Mouse (Mus musculus) monocyte, adult 2 months (primary cell): Measurements from ENCODE around the gene Rbl2.

Experiments
- DNase-seq, 2 experiments: peaks; one replicate each; pipeline ENCODE4 v3.0.0; 2022; ENCODE audit warnings: low spot score in 2 of 2, low read depth in 1 of 2

Gene Rbl2

DNA sequence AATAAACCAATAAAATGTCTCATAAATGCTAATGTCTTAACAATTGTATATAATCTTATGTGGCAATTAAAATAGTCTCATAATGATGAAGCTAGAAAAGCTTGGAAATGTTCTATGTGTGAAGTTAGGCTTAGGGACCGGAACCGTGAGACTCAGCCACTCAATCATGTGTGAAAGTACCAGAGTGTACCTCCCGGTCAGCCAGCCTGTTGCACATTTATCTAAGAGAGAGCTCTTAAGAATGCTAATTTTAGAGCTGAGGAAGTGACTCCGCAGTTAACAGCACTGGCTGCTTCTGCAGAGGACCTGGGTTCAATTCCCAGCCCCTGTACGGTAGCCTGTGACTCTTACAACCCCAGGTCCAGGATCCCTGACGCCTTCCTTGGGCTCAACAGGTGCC, 28.2 kb downstream of the Rbl2 start:
- no peak for DNase-seq

- DNase-seq = no peak
These were observed 36.4 kb downstream of the Rbl2 start for GRCm38 (mm10) chr8:91106271-91106670.

GRCm38 (mm10) chr8:91111868-91112477, 42.1 kb downstream of the Rbl2 start:
- DNase-seq = no peak

GRCm38 (mm10) chr8:91114428-91114827, 44.6 kb downstream of the Rbl2 start:
- no peak for DNase-seq

DNA sequence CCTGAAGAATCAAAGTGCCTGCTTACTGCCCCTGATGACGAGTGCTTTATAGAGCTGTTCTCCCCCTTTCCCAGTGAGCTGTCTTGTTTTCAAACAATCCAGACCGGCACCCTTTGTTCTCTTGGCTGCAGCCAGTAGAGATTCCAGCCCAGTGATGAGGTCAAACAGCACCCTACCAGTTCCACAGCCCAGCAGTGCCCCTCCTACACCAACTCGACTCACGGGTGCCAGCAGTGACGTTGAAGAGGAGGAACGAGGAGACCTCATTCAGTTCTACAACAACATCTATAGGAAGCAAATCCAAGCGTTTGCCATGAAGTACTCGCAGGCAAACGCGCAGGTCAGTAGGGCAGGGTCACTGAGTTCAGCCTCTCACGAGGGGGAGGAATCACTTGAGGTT, 45.1 kb downstream of the Rbl2 start:
- DNase-seq = no peak

GRCm38 (mm10) chr8:91117537-91117936, 47.7 kb downstream of the Rbl2 start:
- no peak for DNase-seq

GRCm38 (mm10) chr8:91118131-91118530, 48.3 kb downstream of the Rbl2 start:
- no peak for DNase-seq

DNA sequence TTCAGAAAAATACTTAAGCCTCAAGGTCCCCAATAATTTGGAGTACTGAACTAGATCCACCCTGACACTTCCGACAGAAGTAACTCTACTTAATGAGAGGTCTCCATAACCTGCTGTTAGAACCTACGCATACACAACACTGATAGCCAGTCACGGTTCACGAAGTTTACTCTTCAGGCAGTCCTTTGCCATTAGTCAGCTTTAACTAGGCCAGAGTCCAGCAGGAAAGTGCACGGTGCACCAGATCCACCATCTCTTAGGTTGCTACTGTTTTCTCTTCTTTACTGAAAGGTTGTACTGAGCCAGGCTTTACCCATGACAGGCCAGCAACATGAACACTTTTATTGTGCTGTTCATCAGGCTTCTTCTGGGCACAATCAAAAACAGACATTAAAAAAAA, 54.5 kb downstream of the Rbl2 start:
- no peak for DNase-seq

DNA sequence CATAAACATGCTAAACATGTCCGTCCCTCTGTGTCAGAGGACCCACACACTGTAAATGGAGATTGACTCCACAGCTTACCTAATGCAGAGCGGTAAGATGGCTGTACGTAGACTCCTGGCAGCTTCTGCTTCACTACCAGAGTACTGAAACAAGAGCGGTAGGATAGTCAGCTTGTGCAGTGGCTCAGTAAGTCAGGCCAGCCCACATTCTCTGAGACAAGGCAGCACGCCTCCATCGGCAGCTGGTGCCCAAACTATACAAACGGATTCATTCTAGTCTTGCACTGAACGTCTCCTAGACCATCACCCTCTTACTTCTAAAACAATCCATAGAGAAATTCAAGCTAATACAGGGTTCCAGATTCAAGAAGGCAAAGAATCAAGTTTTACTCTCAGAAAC, 56.9 kb downstream of the Rbl2 start:
- DNase-seq = no peak

DNA sequence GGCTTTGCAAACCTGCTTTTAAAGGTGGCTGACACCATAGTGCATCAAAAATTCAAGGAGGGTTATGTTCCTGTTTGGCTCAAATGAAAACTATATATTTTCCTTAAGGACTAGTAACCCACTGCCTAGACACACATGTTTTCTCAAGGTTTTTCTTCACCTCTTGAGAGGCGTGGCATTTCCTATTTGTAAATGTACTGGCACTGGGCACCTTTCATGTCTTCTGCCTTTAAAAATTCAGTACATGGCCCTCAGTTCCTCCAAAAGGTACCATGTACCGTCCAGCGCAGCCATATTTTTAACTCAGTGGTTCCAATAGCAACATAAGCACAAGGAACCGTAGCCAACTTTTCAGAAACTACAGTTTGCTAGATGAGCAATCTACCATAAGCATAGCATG, 62.9 kb downstream of the Rbl2 start:
- no peak for DNase-seq

DNA sequence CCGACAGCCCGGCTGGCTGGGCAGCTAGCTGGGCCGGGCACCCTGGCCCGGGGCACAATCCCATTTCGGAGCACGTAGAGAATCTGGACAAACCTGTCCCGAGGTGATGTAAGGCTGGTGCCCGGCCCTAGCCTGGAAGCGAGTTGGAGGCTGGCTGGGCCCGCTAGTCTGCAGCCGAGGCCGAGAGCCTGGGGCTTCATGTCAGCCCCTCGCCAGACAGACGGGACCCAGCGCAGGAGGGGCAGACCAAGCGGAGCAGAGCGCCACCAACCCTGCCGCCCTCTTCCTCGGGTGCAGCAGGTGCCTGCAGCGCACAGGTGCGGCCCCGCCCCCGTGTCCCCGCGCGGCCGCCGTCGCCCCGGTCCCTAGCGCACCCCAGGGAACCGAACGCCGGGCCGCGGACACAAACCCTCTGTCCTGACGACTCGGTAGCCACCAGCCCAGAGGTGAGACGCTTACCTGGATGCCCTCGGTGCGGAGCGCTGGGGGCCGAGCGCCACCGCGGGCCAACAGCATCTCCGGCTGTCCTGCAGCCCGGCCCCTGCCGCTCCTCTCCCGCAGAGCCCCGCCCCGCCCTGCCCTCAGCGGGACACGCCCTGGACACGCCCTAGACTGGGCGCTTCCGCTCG, 63.7 kb downstream of the Rbl2 start:
- no peak for DNase-seq

DNA sequence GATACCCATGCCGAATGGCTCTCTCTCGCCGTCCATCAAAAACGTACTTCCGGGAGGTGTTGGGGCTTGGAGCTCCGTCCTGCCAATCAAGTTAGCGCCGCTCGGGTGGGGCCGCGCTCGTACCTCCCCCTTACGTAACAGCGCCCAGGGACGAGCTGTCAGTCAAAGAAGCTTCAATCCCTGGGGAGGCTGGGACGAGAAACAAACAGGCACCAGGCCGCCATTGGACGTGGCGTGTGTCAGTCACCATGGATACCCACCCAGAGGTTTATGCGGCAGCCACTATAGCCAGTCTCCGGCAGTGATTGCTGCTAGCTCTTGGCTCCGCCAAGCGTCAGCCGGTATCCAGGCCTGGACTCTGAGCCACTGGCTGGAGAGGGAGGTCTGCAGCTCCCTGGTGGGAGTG, 64.2 kb downstream of the Rbl2 start:
- DNase-seq = peak; percentile 97 to 99

- DNase-seq = no peak
These were observed 64.8 kb downstream of the Rbl2 start for GRCm38 (mm10) chr8:91134659-91135058.

DNA sequence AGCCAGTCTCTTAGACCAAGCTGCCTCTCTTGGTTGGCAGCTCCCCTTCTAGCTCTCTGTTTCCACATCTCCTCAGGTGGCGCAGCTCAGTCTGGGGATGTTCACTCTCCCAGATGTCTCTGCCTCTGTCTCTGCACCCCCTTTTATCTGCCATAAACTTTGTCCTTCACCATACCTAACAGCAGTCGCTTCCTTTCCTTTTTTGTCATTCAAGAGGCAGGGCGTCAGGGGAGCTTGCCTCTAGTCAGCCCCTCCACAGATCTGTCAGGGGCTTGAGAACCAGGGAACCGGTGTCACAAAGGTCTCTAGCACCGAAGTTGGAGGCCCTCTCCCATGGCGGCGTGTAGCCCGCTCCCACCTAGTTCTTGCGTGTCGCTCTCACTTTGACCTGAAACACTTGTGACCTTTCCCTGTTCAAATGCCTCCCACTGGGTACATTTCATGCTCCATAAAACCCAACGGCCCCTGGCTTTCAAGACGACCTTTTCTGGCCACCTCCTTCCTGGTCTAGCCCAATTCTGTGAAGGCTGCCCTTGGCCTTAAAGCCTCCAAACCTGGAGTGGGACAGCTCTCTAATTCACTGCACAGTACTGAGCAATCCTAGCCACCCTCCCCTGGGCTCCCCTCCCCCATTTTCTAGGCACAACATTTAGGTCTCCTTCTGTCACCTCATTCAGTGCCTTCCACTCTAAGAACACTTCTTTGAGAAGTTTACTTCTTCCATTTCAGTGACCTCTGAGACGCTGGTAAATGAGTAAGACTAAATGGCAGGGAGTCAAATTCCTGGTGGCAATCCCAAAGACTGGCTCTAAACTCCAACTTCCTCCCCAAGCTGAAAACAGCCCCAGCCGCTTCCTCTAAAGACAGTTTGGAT, 65.7 kb downstream of the Rbl2 start:
- no peak for DNase-seq

- no peak for DNase-seq
These were observed 71.0 kb downstream of the Rbl2 start for GRCm38 (mm10) chr8:91140828-91141227.

- DNase-seq = no peak
These were observed 77.9 kb downstream of the Rbl2 start for GRCm38 (mm10) chr8:91147715-91148114.

DNA sequence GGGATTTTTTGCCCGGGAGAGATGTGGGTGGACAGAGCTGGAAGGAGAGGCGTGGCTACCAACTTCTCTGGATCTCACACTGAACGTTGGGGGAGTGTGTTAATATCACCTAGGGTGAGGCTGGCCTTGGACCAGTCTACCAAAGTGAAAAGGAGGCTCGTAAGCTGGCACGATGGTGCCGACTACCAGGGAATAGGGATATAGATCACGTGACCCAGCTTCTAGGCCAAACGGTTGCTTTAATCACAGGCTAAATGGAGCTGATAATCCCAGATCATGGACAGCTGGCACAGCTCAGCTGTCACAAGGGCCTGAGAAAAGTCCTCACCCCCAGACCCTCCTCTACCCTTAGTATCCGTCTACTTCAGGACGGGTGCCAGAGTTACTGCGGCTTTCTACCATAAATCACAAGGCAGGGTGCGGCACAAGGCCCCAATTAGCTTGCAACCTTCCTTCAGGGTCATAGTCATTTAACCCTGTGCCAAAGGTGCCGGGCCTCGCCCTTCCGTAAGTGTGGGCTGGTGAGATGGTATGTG, 78.9 kb downstream of the Rbl2 start:
- no peak for DNase-seq

GRCm38 (mm10) chr8:91149298-91149697, 79.4 kb downstream of the Rbl2 start:
- DNase-seq = no peak

DNA sequence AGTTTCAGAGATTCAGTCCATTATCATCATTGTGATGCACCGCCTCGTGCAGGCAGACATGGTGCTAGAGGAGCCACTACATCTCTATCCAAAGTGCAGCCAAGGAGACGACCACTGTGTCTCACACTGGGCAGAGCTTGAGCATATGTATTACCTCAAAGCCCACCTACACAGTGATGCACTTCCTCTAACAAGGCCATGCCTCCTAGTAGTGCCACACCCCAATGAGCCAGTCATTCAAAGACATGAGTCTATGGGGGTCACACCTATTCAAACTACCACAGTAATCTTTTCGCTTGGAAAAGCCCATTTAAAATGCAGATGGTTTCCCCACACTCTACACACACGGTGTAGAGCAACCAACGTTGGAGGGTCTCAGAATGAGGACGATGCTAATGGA, 81.7 kb downstream of the Rbl2 start:
- no peak for DNase-seq

- DNase-seq = no peak
These were observed 84.0 kb downstream of the Rbl2 start for GRCm38 (mm10) chr8:91153831-91154230.

DNA sequence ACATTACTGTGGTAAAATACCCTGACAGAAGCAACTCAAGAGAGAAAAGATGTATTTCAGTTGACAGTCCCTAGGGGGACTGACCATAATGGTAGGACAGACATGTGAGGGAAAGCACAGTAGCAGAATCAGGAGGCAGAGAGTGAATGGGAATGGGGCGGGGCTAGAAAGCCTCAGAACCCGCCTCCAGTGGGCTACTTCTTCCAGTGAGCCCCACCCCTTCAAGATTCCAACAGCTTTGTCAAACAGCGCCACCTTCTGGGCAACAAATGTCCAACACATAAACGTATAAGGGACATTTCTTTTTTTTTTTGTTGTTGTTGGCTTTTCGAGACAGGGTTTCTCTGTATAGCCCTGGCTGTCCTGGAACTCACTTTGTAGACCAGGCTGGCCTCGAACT, 84.7 kb downstream of the Rbl2 start:
- DNase-seq = no peak

- DNase-seq = no peak
These were observed 88.8 kb downstream of the Rbl2 start for GRCm38 (mm10) chr8:91158617-91159016.
